Mouse (Mus musculus): ENCODE measurements around the gene Vps37b.

- TF ChIP-seq CTCF (IDR thresholded peaks at IDR 0.05; ENCODE audit: borderline replicate concordance, control insufficient read depth, extremely low read depth, insufficient read depth, low read length, poor library complexity) (no peak), POLR2A (IDR thresholded peaks at IDR 0.05; ENCODE audit: control insufficient read depth, extremely low read depth, insufficient read depth, low read length, poor library complexity) (no peak)
These were observed 57.4 kb downstream of the Vps37b start for GRCm38 (mm10) chr5:123974616-123975111.

Data from thymus, adult 2 months (tissue).